Mouse (Mus musculus): ENCODE results near the gene Tspan4. TPM values are rescaled to one million over a fixed set of nuclear protein-coding genes. Genes with fewer than 3 reads are reported as not detected.

The Tspan4 gene
- polyA plus RNA-seq, 1 experiment from 2014 or later: 49.1 TPM

GRCm38 (mm10) chr7:141476981-141477370, 1.9 kb downstream of the Tspan4 start:
- WGBS: 25% methylated on average over 7 of the region's 7 CpGs
- H3K4me3 ChIP-seq (ENCODE audit: low read depth, low read length): no peak overlapping the region
- no peak for ATAC-seq
- no peak overlapping the region for H3K4me2 ChIP-seq (ENCODE audit: low read length)
- H3K27ac ChIP-seq (ENCODE audit: low read length): 0 out of 2 replicates have a peak overlapping the region, but pooled peaks have one; percentile 26
- H3K4me1 ChIP-seq (ENCODE audit: control insufficient read depth, insufficient read depth, low read length): peaks cover 24% of the 10 kb centered on the region
- H3K9ac ChIP-seq (ENCODE audit: low read depth, low read length): no peak overlapping the region
- no peaks in the 10 kb centered on the region for H3K9me3 ChIP-seq (replicated peaks; ENCODE audit: control insufficient read depth, low read length, poor library complexity, severe bottlenecking)
- peaks cover 14% of the 10 kb centered on the region for H3K27me3 ChIP-seq (ENCODE audit: control insufficient read depth, insufficient read depth, low read depth, low read length)
- peaks cover 7% of the 10 kb centered on the region; the same call in 1 of the 2 replicates for H3K36me3 ChIP-seq (ENCODE audit: control insufficient read depth, insufficient read depth, low read length)

- H3K27me3 ChIP-seq (ENCODE audit: control insufficient read depth, insufficient read depth, low read depth, low read length): peaks cover 14% of the 10 kb centered on the region
- no peak overlapping the region for H3K9ac ChIP-seq (ENCODE audit: low read depth, low read length)
- H3K4me2 ChIP-seq (ENCODE audit: low read length): no peak overlapping the region
- WGBS: 60% methylated on average over 4 of the region's 4 CpGs
- no peaks in the 10 kb centered on the region for H3K9me3 ChIP-seq (replicated peaks; ENCODE audit: control insufficient read depth, low read length, poor library complexity, severe bottlenecking)
- peaks cover 30% of the 10 kb centered on the region for H3K4me1 ChIP-seq (ENCODE audit: control insufficient read depth, insufficient read depth, low read length)
- ATAC-seq: no peak
- no peak overlapping the region for H3K27ac ChIP-seq (ENCODE audit: low read length)
- H3K4me3 ChIP-seq (ENCODE audit: low read depth, low read length): no peak overlapping the region
- peaks cover under 1% of the 10 kb centered on the region; the same call in 1 of the 2 replicates for H3K36me3 ChIP-seq (ENCODE audit: control insufficient read depth, insufficient read depth, low read length)
Observed at GRCm38 (mm10) chr7:141477578-141478269, 2.7 kb downstream of the Tspan4 start.

- Histone ChIP-seq H3K4me1 (ENCODE audit: control insufficient read depth, insufficient read depth, low read length) (peaks cover 36% of the 10 kb centered on the region), H3K27me3 (ENCODE audit: control insufficient read depth, insufficient read depth, low read depth, low read length) (peaks cover 14% of the 10 kb centered on the region), H3K9ac (ENCODE audit: low read depth, low read length) (no peak overlapping the region), H3K4me3 (ENCODE audit: low read depth, low read length) (no peak overlapping the region), H3K36me3 (ENCODE audit: control insufficient read depth, insufficient read depth, low read length) (no peaks in the 10 kb centered on the region), H3K27ac (ENCODE audit: low read length) (no peak overlapping the region), H3K9me3 (replicated peaks; ENCODE audit: control insufficient read depth, low read length, poor library complexity, severe bottlenecking) (no peaks in the 10 kb centered on the region), H3K4me2 (ENCODE audit: low read length) (no peak overlapping the region)
- ATAC-seq: no peak
- 78% methylated on average over 5 of the region's 5 CpGs for WGBS
Observed at GRCm38 (mm10) chr7:141478270-141478748, 3.3 kb downstream of the Tspan4 start.

- Histone ChIP-seq H3K4me2 (ENCODE audit: low read length) (peak overlapping the region; percentile 68), H3K9me3 (replicated peaks; ENCODE audit: control insufficient read depth, low read length, poor library complexity, severe bottlenecking) (no peaks in the 10 kb centered on the region), H3K4me1 (ENCODE audit: control insufficient read depth, insufficient read depth, low read length) (peaks cover 28% of the 10 kb centered on the region), H3K36me3 (ENCODE audit: control insufficient read depth, insufficient read depth, low read length) (no peaks in the 10 kb centered on the region), H3K27ac (ENCODE audit: low read length) (peak overlapping the region; percentile 81), H3K27me3 (ENCODE audit: control insufficient read depth, insufficient read depth, low read depth, low read length) (peaks cover 13% of the 10 kb centered on the region), H3K9ac (ENCODE audit: low read depth, low read length) (peak overlapping the region; percentile 81; the same call in 1 of the 2 replicates), H3K4me3 (ENCODE audit: low read depth, low read length) (peak overlapping the region; percentile 69)
- ATAC-seq: peak; percentile 57
- WGBS: 5% methylated on average over 10 of the region's 10 CpGs
Observed at GRCm38 (mm10) chr7:141480842-141481497, 5.9 kb downstream of the Tspan4 start.

- Histone ChIP-seq H3K9me3 (replicated peaks; ENCODE audit: control insufficient read depth, low read length, poor library complexity, severe bottlenecking) (no peaks in the 10 kb centered on the region), H3K36me3 (ENCODE audit: control insufficient read depth, insufficient read depth, low read length) (no peaks in the 10 kb centered on the region), H3K27ac (ENCODE audit: low read length) (peak overlapping the region; percentile 81), H3K4me2 (ENCODE audit: low read length) (peak overlapping the region; percentile 68), H3K9ac (ENCODE audit: low read depth, low read length) (peak overlapping the region; percentile 81), H3K27me3 (ENCODE audit: control insufficient read depth, insufficient read depth, low read depth, low read length) (peaks cover 7% of the 10 kb centered on the region), H3K4me1 (ENCODE audit: control insufficient read depth, insufficient read depth, low read length) (peaks cover 25% of the 10 kb centered on the region), H3K4me3 (ENCODE audit: low read depth, low read length) (peak overlapping the region; percentile 69)
- peak; percentile 55 for ATAC-seq
- under 1% methylated on average over 81 of the region's 81 CpGs for WGBS
Observed at GRCm38 (mm10) chr7:141481498-141482401, 6.7 kb downstream of the Tspan4 start.

- ATAC-seq: peak; percentile 39
Observed at GRCm38 (mm10) chr7:141482531-141483024, 7.5 kb downstream of the Tspan4 start.

GRCm38 (mm10) chr7:141483114-141483653, 8.1 kb downstream of the Tspan4 start:
- no peak for ATAC-seq
- Histone ChIP-seq H3K27me3 (ENCODE audit: control insufficient read depth, insufficient read depth, low read depth, low read length) (no peaks in the 10 kb centered on the region), H3K9me3 (replicated peaks; ENCODE audit: control insufficient read depth, low read length, poor library complexity, severe bottlenecking) (no peaks in the 10 kb centered on the region), H3K4me2 (ENCODE audit: low read length) (peak overlapping the region; percentile 68), H3K4me3 (ENCODE audit: low read depth, low read length) (peak overlapping the region; percentile 69), H3K4me1 (ENCODE audit: control insufficient read depth, insufficient read depth, low read length) (peaks cover 25% of the 10 kb centered on the region), H3K27ac (ENCODE audit: low read length) (no peak overlapping the region), H3K36me3 (ENCODE audit: control insufficient read depth, insufficient read depth, low read length) (no peaks in the 10 kb centered on the region), H3K9ac (ENCODE audit: low read depth, low read length) (peak overlapping the region; percentile 28)
- WGBS: 75% methylated on average over 6 of the region's 6 CpGs

More at GRCm38 (mm10) chr7:141482531-141483024, 7.5 kb downstream of the Tspan4 start:
- 7% methylated on average over 11 of the region's 11 CpGs for WGBS
- Histone ChIP-seq H3K4me2 (ENCODE audit: low read length) (peak overlapping the region; percentile 68), H3K36me3 (ENCODE audit: control insufficient read depth, insufficient read depth, low read length) (no peaks in the 10 kb centered on the region), H3K4me1 (ENCODE audit: control insufficient read depth, insufficient read depth, low read length) (peaks cover 25% of the 10 kb centered on the region), H3K9me3 (replicated peaks; ENCODE audit: control insufficient read depth, low read length, poor library complexity, severe bottlenecking) (no peaks in the 10 kb centered on the region), H3K27me3 (ENCODE audit: control insufficient read depth, insufficient read depth, low read depth, low read length) (peaks cover 2% of the 10 kb centered on the region; the same call in 1 of the 2 replicates), H3K4me3 (ENCODE audit: low read depth, low read length) (peak overlapping the region; percentile 69), H3K27ac (ENCODE audit: low read length) (peak overlapping the region; percentile 81; the same call in 1 of the 2 replicates), H3K9ac (ENCODE audit: low read depth, low read length) (peak overlapping the region; percentile 81)

All from midbrain, embryonic 16.5 days (tissue).